Mouse (Mus musculus): ENCODE data around the gene Slc22a14. TPM values are rescaled to one million over a fixed set of nuclear protein-coding genes. Genes with fewer than 3 reads are reported as not detected.
A peak's percentile ranks its signal among the peaks of the same experiment; 100 is the strongest.

The Slc22a14 gene
- polyA plus RNA-seq, 1 experiment, result not detected

DNA sequence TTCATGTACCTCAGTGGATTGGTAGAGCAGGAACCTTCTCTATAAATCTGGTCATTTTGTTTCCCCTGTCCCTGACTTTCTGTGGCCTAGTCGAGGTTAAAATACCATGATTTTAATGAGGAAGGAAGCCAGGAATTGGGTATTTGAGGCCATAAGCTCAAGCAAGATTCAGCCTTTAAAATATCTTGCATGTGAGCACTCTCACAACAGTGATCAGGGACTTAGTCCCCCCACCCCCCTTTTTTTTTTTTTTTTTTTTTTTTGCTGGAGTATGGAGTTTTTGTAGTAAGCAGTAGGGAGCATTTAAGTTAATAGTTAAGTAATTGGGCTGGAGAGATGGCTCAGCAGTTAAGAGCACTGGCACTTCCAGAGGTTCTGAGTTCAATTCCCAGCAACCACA lies 41.2 kb downstream of the Slc22a14 start:
- Histone ChIP-seq H3K36me3 (ENCODE audit: control insufficient read depth, insufficient read depth, low read length, poor library complexity, severe bottlenecking) (no peaks in the 10 kb centered on the region), H3K4me1 (ENCODE audit: control insufficient read depth, insufficient read depth, low read length) (no peaks in the 10 kb centered on the region), H3K27ac (ENCODE audit: insufficient read depth, low read length) (peak overlapping the region; percentile 89), H3K27me3 (ENCODE audit: control insufficient read depth, insufficient read depth, low read length, poor library complexity, severe bottlenecking) (no peaks in the 10 kb centered on the region), H3K4me3 (ENCODE audit: low read depth, low read length) (no peak overlapping the region), H3K9ac (ENCODE audit: low read depth, poor library complexity, severe bottlenecking) (peak overlapping the region; percentile 90; the same call in 1 of the 2 replicates), H3K9me3 (replicated peaks; ENCODE audit: control insufficient read depth, insufficient read depth, low read length, poor library complexity, severe bottlenecking) (no peaks in the 10 kb centered on the region)
- TF ChIP-seq EP300 (IDR thresholded peaks at IDR 0.05; ENCODE audit: insufficient read depth, low read depth, low read length) (no peak), CTCF (IDR thresholded peaks at IDR 0.05; ENCODE audit: low read depth, low read length) (no peak), POLR2A (IDR thresholded peaks at IDR 0.05; ENCODE audit: insufficient read depth, low read length) (no peak)

DNA sequence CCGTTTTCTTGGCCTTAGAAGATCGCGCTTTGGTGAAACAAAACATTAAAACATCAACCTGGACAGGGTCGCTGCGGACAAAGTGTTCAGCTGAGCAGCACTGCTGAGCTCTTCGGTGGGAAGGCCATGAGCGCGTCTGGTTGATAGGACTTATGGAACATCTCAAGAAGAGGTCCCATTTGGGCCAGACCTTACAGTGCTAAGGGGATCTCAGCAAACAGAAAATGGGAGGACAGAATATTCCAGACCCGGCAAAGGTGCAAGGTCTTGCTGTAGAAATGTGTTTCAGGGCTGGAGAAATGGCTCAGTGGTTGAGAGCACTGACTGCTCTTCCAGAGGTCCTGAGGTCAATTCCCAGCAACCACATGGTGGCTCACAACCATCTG lies 42.1 kb downstream of the Slc22a14 start:
- Histone ChIP-seq H3K9ac (ENCODE audit: low read depth, poor library complexity, severe bottlenecking) (peak overlapping the region; percentile 90), H3K36me3 (ENCODE audit: control insufficient read depth, insufficient read depth, low read length, poor library complexity, severe bottlenecking) (no peaks in the 10 kb centered on the region), H3K9me3 (replicated peaks; ENCODE audit: control insufficient read depth, insufficient read depth, low read length, poor library complexity, severe bottlenecking) (no peaks in the 10 kb centered on the region), H3K4me1 (ENCODE audit: control insufficient read depth, insufficient read depth, low read length) (no peaks in the 10 kb centered on the region), H3K27ac (ENCODE audit: insufficient read depth, low read length) (peak overlapping the region; percentile 99), H3K4me3 (ENCODE audit: low read depth, low read length) (peak overlapping the region; percentile 98), H3K27me3 (ENCODE audit: control insufficient read depth, insufficient read depth, low read length, poor library complexity, severe bottlenecking) (no peaks in the 10 kb centered on the region)
- no peak for TF ChIP-seq EP300 (IDR thresholded peaks at IDR 0.05; ENCODE audit: insufficient read depth, low read depth, low read length)
- no peak for TF ChIP-seq CTCF (IDR thresholded peaks at IDR 0.05; ENCODE audit: low read depth, low read length)
- TF ChIP-seq POLR2A (IDR thresholded peaks at IDR 0.05; ENCODE audit: insufficient read depth, low read length), result no peak

DNA sequence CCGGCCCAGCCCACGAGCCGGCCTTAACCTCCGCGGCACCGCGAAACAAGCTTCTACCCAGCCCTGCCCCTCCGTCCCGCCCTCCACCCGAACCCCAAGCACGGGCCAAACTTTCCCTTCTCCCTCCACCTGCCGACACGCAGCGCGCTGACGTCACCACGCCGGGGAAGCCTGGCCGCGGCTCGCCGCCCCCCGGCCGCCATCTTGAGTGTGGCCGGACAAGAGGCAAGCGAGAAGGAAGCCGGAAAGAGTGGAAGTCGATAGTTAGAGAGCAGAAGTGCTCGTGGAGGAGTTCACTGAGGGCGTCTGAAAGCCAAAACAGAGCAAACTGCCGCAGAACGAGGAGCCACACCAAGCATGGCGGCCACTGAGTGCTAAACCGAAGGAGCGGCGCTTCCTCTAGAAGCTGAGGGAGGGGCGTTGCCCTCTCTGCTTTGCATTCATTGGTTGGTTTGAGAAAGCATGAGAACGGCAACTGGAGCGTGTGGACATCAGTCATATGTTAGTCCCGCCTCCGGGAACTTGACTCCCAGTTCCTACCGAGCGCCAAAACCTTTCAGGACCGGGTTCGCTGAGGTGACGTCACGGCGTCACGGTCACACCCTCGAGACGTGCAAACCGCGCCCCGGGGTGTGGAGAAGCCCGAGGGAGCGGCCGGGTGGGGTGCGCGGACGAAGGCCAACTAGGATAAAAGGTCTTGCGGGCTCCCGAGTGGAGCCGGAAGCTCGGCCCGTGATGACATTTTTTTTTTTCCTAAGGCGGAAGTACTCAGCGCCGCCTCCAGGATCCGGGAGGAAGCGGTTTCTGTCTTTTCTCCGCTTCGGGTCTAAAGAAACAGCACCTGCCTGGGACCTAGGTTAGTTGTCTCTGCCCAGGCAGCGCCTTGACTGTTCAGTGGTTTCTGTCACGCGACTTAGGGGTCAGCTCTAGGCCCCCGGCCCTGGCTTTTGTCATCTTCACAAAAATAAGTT lies 42.8 kb downstream of the Slc22a14 start, which contains the start of gene Oxsr1:
TSS of gene Oxsr1 (minus strand) at position 139 of the 971 bp plus-strand sequence.
- TF ChIP-seq EP300 (IDR thresholded peaks at IDR 0.05; ENCODE audit: insufficient read depth, low read depth, low read length) (no peak), CTCF (IDR thresholded peaks at IDR 0.05; ENCODE audit: low read depth, low read length) (peak; percentile 22), POLR2A (IDR thresholded peaks at IDR 0.05; ENCODE audit: insufficient read depth, low read length) (peak; percentile 74)
- Histone ChIP-seq H3K36me3 (ENCODE audit: control insufficient read depth, insufficient read depth, low read length, poor library complexity, severe bottlenecking) (peaks cover 2% of the 10 kb centered on the region; the same call in 1 of the 2 replicates), H3K27ac (ENCODE audit: insufficient read depth, low read length) (peak within 1 kb of the TSS; percentile 99), H3K9me3 (replicated peaks; ENCODE audit: control insufficient read depth, insufficient read depth, low read length, poor library complexity, severe bottlenecking) (no peaks in the 10 kb centered on the region), H3K4me3 (ENCODE audit: low read depth, low read length) (peak within 1 kb of the TSS; percentile 98), H3K9ac (ENCODE audit: low read depth, poor library complexity, severe bottlenecking) (peak within 1 kb of the TSS; percentile 90), H3K4me1 (ENCODE audit: control insufficient read depth, insufficient read depth, low read length) (no peaks in the 10 kb centered on the region), H3K27me3 (ENCODE audit: control insufficient read depth, insufficient read depth, low read length, poor library complexity, severe bottlenecking) (no peaks in the 10 kb centered on the region)

DNA sequence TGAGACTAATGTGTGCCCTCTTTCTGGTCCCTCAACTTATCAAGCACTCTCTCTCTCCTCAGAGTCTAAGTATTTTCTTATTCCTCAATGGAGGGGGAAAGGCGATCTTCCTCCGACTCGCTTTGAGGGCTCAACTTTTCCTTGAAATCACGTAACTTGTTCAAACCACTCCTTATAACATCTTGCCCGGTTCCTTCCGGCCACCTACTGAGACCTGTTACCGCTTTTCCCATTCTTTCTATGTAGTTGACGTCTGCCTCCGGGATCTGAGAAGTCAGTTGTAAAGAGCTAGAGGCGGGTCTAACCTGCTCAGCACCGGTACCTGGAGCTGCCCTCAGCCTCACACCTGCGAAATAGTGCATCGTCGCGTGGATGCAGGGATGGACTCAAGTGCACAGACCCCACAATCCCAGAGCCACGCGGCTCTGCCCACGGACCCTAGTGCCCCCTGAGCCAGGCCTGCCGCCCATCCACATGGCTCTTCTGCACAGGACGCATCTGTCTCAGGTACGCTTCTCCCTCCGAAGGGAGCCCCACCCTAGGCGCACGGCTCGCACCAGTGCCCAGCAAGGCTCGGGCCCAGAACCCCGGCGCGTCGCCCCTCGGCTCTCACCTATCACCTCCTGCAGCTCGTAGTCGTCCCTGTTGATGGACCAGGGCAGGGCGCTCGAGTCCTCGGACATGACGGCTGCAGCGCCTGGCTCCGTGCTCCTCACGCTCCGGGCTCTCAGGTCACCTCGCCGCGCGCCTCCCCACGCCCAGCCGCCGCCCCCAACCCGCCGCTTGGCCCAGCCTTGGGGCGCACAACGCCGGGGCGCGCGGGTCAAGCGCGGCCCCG lies 43.7 kb downstream of the Slc22a14 start:
- Histone ChIP-seq H3K9me3 (replicated peaks; ENCODE audit: control insufficient read depth, insufficient read depth, low read length, poor library complexity, severe bottlenecking) (no peaks in the 10 kb centered on the region), H3K9ac (ENCODE audit: low read depth, poor library complexity, severe bottlenecking) (peak overlapping the region; percentile 76), H3K27ac (ENCODE audit: insufficient read depth, low read length) (peak overlapping the region; percentile 58), H3K4me1 (ENCODE audit: control insufficient read depth, insufficient read depth, low read length) (no peaks in the 10 kb centered on the region), H3K4me3 (ENCODE audit: low read depth, low read length) (peak overlapping the region; percentile 92), H3K36me3 (ENCODE audit: control insufficient read depth, insufficient read depth, low read length, poor library complexity, severe bottlenecking) (peaks cover 3% of the 10 kb centered on the region; the same call in 1 of the 2 replicates), H3K27me3 (ENCODE audit: control insufficient read depth, insufficient read depth, low read length, poor library complexity, severe bottlenecking) (no peaks in the 10 kb centered on the region)
- TF ChIP-seq POLR2A (IDR thresholded peaks at IDR 0.05; ENCODE audit: insufficient read depth, low read length) (no peak), CTCF (IDR thresholded peaks at IDR 0.05; ENCODE audit: low read depth, low read length) (no peak), EP300 (IDR thresholded peaks at IDR 0.05; ENCODE audit: insufficient read depth, low read depth, low read length) (no peak)

DNA sequence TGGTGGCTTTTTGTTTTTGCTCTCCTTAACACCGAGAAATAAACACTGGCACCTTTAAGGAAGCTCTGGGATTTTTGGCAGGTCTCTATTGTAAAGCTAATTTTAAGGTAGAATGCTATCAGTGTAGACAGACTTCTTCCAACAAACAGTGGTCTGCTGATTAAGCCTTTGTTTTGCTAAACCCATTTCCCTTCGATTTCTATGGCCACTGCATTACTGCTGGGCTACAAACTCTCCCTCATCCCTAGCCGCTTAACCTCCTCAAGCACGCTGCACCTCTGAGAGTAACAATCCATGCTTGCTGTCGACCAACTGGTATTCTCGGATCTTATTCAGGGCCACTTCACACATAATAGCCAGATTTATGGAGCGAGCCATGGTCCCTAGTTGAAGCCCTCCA lies 44.4 kb downstream of the Slc22a14 start:
- no peaks in the 10 kb centered on the region for H3K27me3 ChIP-seq (ENCODE audit: control insufficient read depth, insufficient read depth, low read length, poor library complexity, severe bottlenecking)
- no peak for TF ChIP-seq CTCF (IDR thresholded peaks at IDR 0.05; ENCODE audit: low read depth, low read length)
- TF ChIP-seq POLR2A (IDR thresholded peaks at IDR 0.05; ENCODE audit: insufficient read depth, low read length), result no peak
- TF ChIP-seq EP300 (IDR thresholded peaks at IDR 0.05; ENCODE audit: insufficient read depth, low read depth, low read length), result no peak
- H3K4me3 ChIP-seq (ENCODE audit: low read depth, low read length), result peak overlapping the region; percentile 92
- H3K9me3 ChIP-seq (replicated peaks; ENCODE audit: control insufficient read depth, insufficient read depth, low read length, poor library complexity, severe bottlenecking), result no peaks in the 10 kb centered on the region
- no peaks in the 10 kb centered on the region for H3K4me1 ChIP-seq (ENCODE audit: control insufficient read depth, insufficient read depth, low read length)
- H3K9ac ChIP-seq (ENCODE audit: low read depth, poor library complexity, severe bottlenecking), result peak overlapping the region; percentile 76
- peak overlapping the region; percentile 58 for H3K27ac ChIP-seq (ENCODE audit: insufficient read depth, low read length)
- peaks cover 3% of the 10 kb centered on the region; the same call in 1 of the 2 replicates for H3K36me3 ChIP-seq (ENCODE audit: control insufficient read depth, insufficient read depth, low read length, poor library complexity, severe bottlenecking)
